Mouse (Mus musculus) intestine, embryonic 16.5 days (tissue): ENCODE measurements around the gene Cc2d2b. TPM values are rescaled to one million over a fixed set of nuclear protein-coding genes. Genes with fewer than 3 reads are reported as not detected.

Experiments used
- ATAC-seq: fragments of 200-750 bp; cut with Nextera tagmentation; 2 replicates; pipeline ENCODE4 v1.8.0; 2017; ENCODE audit warnings: moderate TSS enrichment, moderate library complexity
- H3K27ac ChIP-seq: fragments of 300-500 bp; sonication (generic); 2 replicates; pipeline ENCODE4 v1.5.1; 2014; ENCODE audit warnings: mild to moderate bottlenecking, low read length
- H3K27me3 ChIP-seq: fragments of 300-500 bp; sonication (generic); replicated peaks from 2 replicates; pipeline ENCODE4 v1.6.1; 2014; ENCODE audit warnings: low read length, control low read depth, mixed read lengths; ENCODE audit not compliant: control insufficient read depth, insufficient read depth
- H3K36me3 ChIP-seq: fragments of 300-500 bp; sonication (generic); 2 replicates; pipeline ENCODE4 v1.6.1; 2014; ENCODE audit warnings: low read length, control low read depth; ENCODE audit not compliant: control insufficient read depth, insufficient read depth
- H3K4me1 ChIP-seq: fragments of 300-500 bp; sonication (generic); 2 replicates; pipeline ENCODE4 v1.6.1; 2014; ENCODE audit warnings: low read length, control low read depth, mixed read lengths; ENCODE audit not compliant: control insufficient read depth, insufficient read depth
- H3K4me2 ChIP-seq: fragments of 300-500 bp; sonication (generic); 2 replicates; pipeline ENCODE4 v1.6.1; 2014; ENCODE audit warnings: low read depth, low read length, control low read depth
- H3K4me3 ChIP-seq: fragments of 300-500 bp; sonication (generic); 2 replicates; pipeline ENCODE4 v1.5.1; 2014; ENCODE audit warnings: mild to moderate bottlenecking, low read length
- H3K9ac ChIP-seq: fragments of 300-500 bp; sonication (generic); 2 replicates; pipeline ENCODE4 v1.6.1; 2014; ENCODE audit warnings: low read depth, low read length
- H3K9me3 ChIP-seq: fragments of 300-500 bp; sonication (generic); 2 replicates; pipeline ENCODE4 v1.6.1; 2016; ENCODE audit warnings: low read length, control low read depth; ENCODE audit not compliant: control insufficient read depth
- WGBS: fragments of 180-500 bp; shearing (Covaris S2); extraction: QIAGEN DNeasy Blood & Tissue Kit; methylation state at CpG from one replicate; pipeline ENCODE4 v1.1.7; 2014; 5-methylcytosine and 5-hydroxymethylcytosine counted together
- polyA plus RNA-seq: library from polyadenylated mRNA; unstranded; fragments of >200 nt; fragmentation: Nextera tagmentation; extraction: Ambion mirVana; gene quantifications from 2 replicates; pipeline ENCODE4 v1.2.1, GENCODE M21; 2015

The Cc2d2b gene
- polyA plus RNA-seq, 1 experiment from 2014 or later: not detected

DNA sequence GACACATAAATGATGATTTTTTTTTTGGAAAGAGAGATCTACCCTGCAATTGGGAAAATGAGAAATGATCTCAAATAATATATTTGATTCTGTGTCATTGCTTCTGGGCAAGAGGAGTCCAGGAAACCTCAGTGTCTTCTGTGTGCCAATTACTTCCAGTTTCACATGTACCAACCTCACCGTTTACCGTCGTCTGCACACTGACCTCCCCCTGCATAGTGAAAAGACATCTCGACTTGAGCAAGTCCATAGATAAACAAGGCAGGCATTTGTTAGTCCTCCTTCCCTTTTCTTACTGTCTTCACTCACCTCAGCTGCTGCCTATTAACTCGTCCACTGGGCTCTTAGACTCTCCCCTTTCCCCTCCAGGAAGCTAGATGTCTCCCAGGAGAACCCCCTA lies 77.1 kb downstream of the Cc2d2b start:
- H3K4me1 ChIP-seq: peaks cover 3% of the 10 kb centered on the region; the same call in 1 of the 2 replicates
- no peak overlapping the region for H3K9ac ChIP-seq
- H3K4me2 ChIP-seq: no peak overlapping the region
- H3K36me3 ChIP-seq: no peaks in the 10 kb centered on the region
- no peak overlapping the region for H3K4me3 ChIP-seq
- H3K9me3 ChIP-seq: no peaks in the 10 kb centered on the region
- no peak for ATAC-seq
- WGBS: 57% methylated on average over 5 of the region's 5 CpGs
- H3K27ac ChIP-seq: no peak overlapping the region
- H3K27me3 ChIP-seq: no peaks in the 10 kb centered on the region

DNA sequence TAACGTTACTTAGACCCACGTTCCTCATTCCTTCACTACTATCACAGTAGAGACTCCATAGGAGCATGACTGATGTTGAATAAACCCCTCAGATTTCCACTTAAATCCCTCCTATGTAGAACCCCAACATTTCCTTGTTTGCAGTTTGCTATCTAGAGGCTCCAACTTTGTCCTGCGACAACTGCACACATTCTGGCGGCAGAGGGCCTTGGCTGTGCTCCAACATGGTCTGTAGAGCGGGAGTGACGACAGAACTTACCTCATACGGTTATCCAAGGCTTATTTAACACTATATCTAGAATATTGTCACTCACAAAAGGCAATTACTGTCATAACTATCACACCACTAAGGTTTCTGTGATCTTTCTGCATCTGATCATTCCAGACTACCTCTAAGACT lies 78.2 kb downstream of the Cc2d2b start:
- no peak overlapping the region for H3K4me2 ChIP-seq
- H3K9me3 ChIP-seq: no peaks in the 10 kb centered on the region
- no peaks in the 10 kb centered on the region for H3K27me3 ChIP-seq
- no peak overlapping the region for H3K27ac ChIP-seq
- WGBS: 70% methylated on average over 7 of the region's 7 CpGs
- no peaks in the 10 kb centered on the region for H3K36me3 ChIP-seq
- ATAC-seq: no peak
- no peak overlapping the region for H3K9ac ChIP-seq
- no peak overlapping the region for H3K4me3 ChIP-seq
- peaks cover 3% of the 10 kb centered on the region; the same call in 1 of the 2 replicates for H3K4me1 ChIP-seq

- H3K4me3 ChIP-seq: peak overlapping the region; percentile 97
- H3K4me1 ChIP-seq: peaks cover 9% of the 10 kb centered on the region
- no peak overlapping the region for H3K27ac ChIP-seq
- no peaks in the 10 kb centered on the region for H3K27me3 ChIP-seq
- ATAC-seq: no peak
- no peaks in the 10 kb centered on the region for H3K36me3 ChIP-seq
- H3K4me2 ChIP-seq: peak overlapping the region; percentile 84
- no peaks in the 10 kb centered on the region for H3K9me3 ChIP-seq
- WGBS: 56% methylated on average over 7 of the region's 7 CpGs
- peak overlapping the region; percentile 97 for H3K9ac ChIP-seq
Observed at GRCm38 (mm10) chr19:40830198-40830597, 81.6 kb downstream of the Cc2d2b start.

- H3K36me3 ChIP-seq: no peaks in the 10 kb centered on the region
- H3K9ac ChIP-seq: peak within 1 kb of the TSS; percentile 97
- WGBS: under 1% methylated on average over 71 of the region's 71 CpGs
- H3K27me3 ChIP-seq: no peaks in the 10 kb centered on the region
- H3K9me3 ChIP-seq: no peaks in the 10 kb centered on the region
- peak within 1 kb of the TSS; percentile 90 for H3K27ac ChIP-seq
- peak within 1 kb of the TSS; percentile 97 for H3K4me3 ChIP-seq
- peaks cover 9% of the 10 kb centered on the region for H3K4me1 ChIP-seq
- ATAC-seq: peak; percentile 99
- H3K4me2 ChIP-seq: peak within 1 kb of the TSS; percentile 84
Observed at GRCm38 (mm10) chr19:40830703-40831415, 82.3 kb downstream of the Cc2d2b start, which contains the start of gene Ccnj. TSS of gene Ccnj (plus strand) at chr19:40831279.

GRCm38 (mm10) chr19:40831416-40832201 lies 83.1 kb downstream of the Cc2d2b start:
- Histone ChIP-seq H3K36me3 (no peaks in the 10 kb centered on the region), H3K4me2 (peak overlapping the region; percentile 84), H3K27ac (peak overlapping the region; percentile 90), H3K4me3 (peak overlapping the region; percentile 97), H3K9ac (peak overlapping the region; percentile 97), H3K27me3 (no peaks in the 10 kb centered on the region), H3K4me1 (peaks cover 9% of the 10 kb centered on the region), H3K9me3 (no peaks in the 10 kb centered on the region)
- peak; percentile 68 for ATAC-seq
- under 1% methylated on average over 70 of the region's 76 CpGs for WGBS

- peak overlapping the region; percentile 84 for H3K4me2 ChIP-seq
- H3K9me3 ChIP-seq: no peaks in the 10 kb centered on the region
- no peaks in the 10 kb centered on the region for H3K27me3 ChIP-seq
- H3K4me3 ChIP-seq: peak overlapping the region; percentile 97
- H3K9ac ChIP-seq: peak overlapping the region; percentile 97
- no peak for ATAC-seq
- peaks cover 4% of the 10 kb centered on the region; the same call in 1 of the 2 replicates for H3K36me3 ChIP-seq
- peaks cover 9% of the 10 kb centered on the region for H3K4me1 ChIP-seq
- 21% methylated on average over 5 of the region's 5 CpGs for WGBS
- no peak overlapping the region for H3K27ac ChIP-seq
Observed at GRCm38 (mm10) chr19:40832361-40832760, 83.8 kb downstream of the Cc2d2b start.

DNA sequence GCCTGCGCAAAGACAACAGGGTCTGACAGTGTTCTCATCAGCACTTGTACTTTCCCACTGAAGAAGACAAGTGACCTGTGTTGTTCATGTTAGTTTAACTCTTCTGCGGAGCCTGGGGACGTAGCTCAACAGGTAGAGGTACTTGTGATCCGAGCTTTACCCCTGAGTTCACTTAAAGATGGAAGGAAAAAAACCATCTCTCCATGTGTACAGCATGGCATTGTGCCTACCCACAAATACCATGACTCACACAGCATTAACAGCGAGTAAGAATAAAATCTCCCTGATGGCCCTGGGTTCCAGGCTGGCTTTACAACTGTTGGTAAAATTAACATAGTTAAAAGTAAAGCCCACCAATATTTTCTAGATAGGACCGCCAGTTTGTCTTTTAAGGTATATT lies 85.9 kb downstream of the Cc2d2b start:
- Histone ChIP-seq H3K27ac (no peak overlapping the region), H3K27me3 (no peaks in the 10 kb centered on the region), H3K9ac (no peak overlapping the region), H3K9me3 (no peaks in the 10 kb centered on the region), H3K4me1 (peaks cover 9% of the 10 kb centered on the region), H3K4me3 (no peak overlapping the region), H3K4me2 (no peak overlapping the region), H3K36me3 (peaks cover 9% of the 10 kb centered on the region; the same call in 1 of the 2 replicates)
- no peak for ATAC-seq
- 93% methylated on average over 6 of the region's 6 CpGs for WGBS

DNA sequence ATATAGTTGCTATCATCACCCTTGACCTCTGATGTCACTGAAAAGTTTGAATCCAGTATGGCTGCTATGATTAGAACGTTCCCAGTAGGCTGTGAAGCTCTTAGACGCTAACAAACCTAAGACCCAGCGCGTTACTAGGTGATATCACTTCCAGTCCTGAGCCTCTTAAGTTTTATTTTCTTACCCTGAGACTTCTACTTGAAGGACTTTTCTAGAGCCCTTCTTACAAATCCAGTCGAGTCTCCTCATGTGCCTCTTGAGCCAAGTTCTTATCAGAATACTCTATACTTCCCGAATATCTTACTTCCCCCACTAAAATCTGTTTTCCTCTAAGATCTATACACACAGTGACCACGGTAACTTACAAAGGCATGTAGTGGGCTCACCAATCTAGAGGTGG lies 89.7 kb downstream of the Cc2d2b start:
- no peaks in the 10 kb centered on the region for H3K9me3 ChIP-seq
- H3K36me3 ChIP-seq: peaks cover 9% of the 10 kb centered on the region; the same call in 1 of the 2 replicates
- no peak for ATAC-seq
- H3K4me1 ChIP-seq: no peaks in the 10 kb centered on the region
- no peak overlapping the region for H3K27ac ChIP-seq
- H3K27me3 ChIP-seq: no peaks in the 10 kb centered on the region
- H3K4me3 ChIP-seq: no peak overlapping the region
- no peak overlapping the region for H3K9ac ChIP-seq
- no peak overlapping the region for H3K4me2 ChIP-seq
- 93% methylated on average over 7 of the region's 7 CpGs for WGBS

DNA sequence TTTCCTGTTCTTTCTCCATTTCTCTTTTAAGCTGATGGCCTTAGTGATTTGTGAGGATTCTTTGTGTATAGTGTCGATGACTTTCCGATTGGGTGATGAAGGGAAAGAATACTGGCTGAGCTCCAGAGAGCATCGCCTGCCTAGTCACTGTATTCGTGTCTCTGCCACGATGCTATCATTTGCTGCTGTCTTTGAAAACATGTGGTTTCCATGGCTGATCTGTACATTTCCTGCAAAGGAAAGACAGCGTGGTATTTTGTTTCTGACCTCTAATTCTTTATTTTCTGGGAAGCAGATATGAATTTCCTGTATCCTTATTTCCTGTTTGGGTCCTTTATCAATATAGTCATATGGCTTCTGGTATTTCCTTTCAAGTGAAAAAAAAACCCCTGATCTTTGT lies 91.8 kb downstream of the Cc2d2b start:
- Histone ChIP-seq H3K36me3 (peaks cover 16% of the 10 kb centered on the region), H3K4me1 (no peaks in the 10 kb centered on the region), H3K9ac (no peak overlapping the region), H3K4me3 (no peak overlapping the region), H3K9me3 (no peaks in the 10 kb centered on the region), H3K27me3 (no peaks in the 10 kb centered on the region), H3K27ac (no peak overlapping the region), H3K4me2 (no peak overlapping the region)
- ATAC-seq: no peak
- 68% methylated on average over 6 of the region's 6 CpGs for WGBS
